In the genomic region with DNA sequence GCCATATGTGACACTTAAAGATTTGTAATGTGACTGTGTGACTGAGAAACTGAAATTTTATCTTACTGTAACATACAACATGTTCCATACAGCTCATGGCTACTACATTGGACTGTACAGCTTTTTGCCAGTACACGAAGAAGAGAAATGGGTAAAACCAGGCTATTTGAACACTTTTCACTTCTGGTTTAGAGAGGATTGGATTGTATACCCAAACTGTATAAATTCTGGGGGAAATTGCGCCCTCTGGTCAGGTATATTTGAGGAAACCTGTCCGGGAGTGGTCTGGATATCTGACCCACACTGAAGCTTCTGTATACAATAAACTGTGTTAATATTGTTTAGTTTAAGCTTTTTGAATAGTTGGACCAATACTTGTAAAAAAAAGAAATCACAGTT, we compare ENCODE assay signal across 8 mouse cellular contexts. TPM values are rescaled to one million over a fixed set of nuclear protein-coding genes. Genes with fewer than 3 reads are reported as not detected.
DNase-seq lines count a peak whose midpoint lies in the region; ATAC-seq and TF ChIP-seq lines count a peak whose summit lies in the region.

No protein-coding gene starts in this region.

- H3K9ac ChIP-seq in forebrain, embryonic 16.5 days (replicated peaks; ENCODE audit: low read depth, low read length) = peak overlapping the region; percentile 44
- peak overlapping the region; percentile 66 for H3K9ac ChIP-seq in liver, embryonic 13.5 days

- WGBS in forebrain, embryonic 16.5 days = 63% methylated on average over 3 of the region's 3 CpGs
- 26% methylated on average over 3 of the region's 3 CpGs for WGBS in liver, embryonic 13.5 days (ENCODE audit: insufficient replicate concordance)

- H3K4me1 ChIP-seq in forebrain, embryonic 16.5 days (replicated peaks; ENCODE audit: control insufficient read depth, insufficient read depth, low read length) = peaks cover 10% of the 10 kb centered on the region
- peaks cover 37% of the 10 kb centered on the region for H3K4me1 ChIP-seq in liver, embryonic 13.5 days (replicated peaks)

- no peak overlapping the region for H3K27ac ChIP-seq in gastrocnemius, adult 2 months
- H3K27ac ChIP-seq in forebrain, embryonic 16.5 days (ENCODE audit: low read length) = no peak overlapping the region
- H3K27ac ChIP-seq in liver, embryonic 13.5 days = peak overlapping the region; percentile 66

- intact Hi-C loops in gastrocnemius, adult 2 months (cut with DNase I) = loop anchor here (5.0 to 10.0 kb wide), 2 partner anchors 50 to 528 kb away; a partner anchor contains a TSS
- intact Hi-C loops in left cerebral cortex, postnatal 10 days (cut with DNase I) = no loop called here

- H3K4me3 ChIP-seq in gastrocnemius, adult 2 months = peak overlapping the region; percentile 95
- H3K4me3 ChIP-seq in forebrain, embryonic 16.5 days (replicated peaks; ENCODE audit: low read length) = peak overlapping the region; percentile 39
- H3K4me3 ChIP-seq in liver, embryonic 13.5 days (replicated peaks) = peak overlapping the region; percentile 99

- ATAC-seq in forebrain, embryonic 16.5 days = no peak
- no peak for ATAC-seq in liver, embryonic 13.5 days (ENCODE audit: low read depth)

- TF ChIP-seq CTCF in gastrocnemius, adult 2 months (IDR thresholded peaks at IDR 0.05) = no peak

- H3K36me3 ChIP-seq in forebrain, embryonic 16.5 days (ENCODE audit: control insufficient read depth, insufficient read depth) = no peaks in the 10 kb centered on the region
- H3K36me3 ChIP-seq in liver, embryonic 13.5 days = peaks cover 6% of the 10 kb centered on the region; the same call in 1 of the 2 replicates

- no peaks in the 10 kb centered on the region for H3K9me3 ChIP-seq in forebrain, embryonic 16.5 days (ENCODE audit: control insufficient read depth, low read length)
- no peaks in the 10 kb centered on the region for H3K9me3 ChIP-seq in liver, embryonic 13.5 days (replicated peaks)

- H3K27me3 ChIP-seq in forebrain, embryonic 16.5 days (replicated peaks; ENCODE audit: control insufficient read depth, insufficient read depth, low read length) = no peaks in the 10 kb centered on the region
- H3K27me3 ChIP-seq in liver, embryonic 13.5 days = no peaks in the 10 kb centered on the region

- no peak for DNase-seq in gastrocnemius, adult 2 months
- DNase-seq in gastrocnemius, adult 18-20 months (ENCODE audit: low spot score) = no peak
- DNase-seq in 3T3-L1 (ENCODE audit: low read depth, low spot score) = peak; percentile 40
- no peak for DNase-seq in liver, embryonic 13.5 days
- DNase-seq in B cell, adult 2 months = no peak
- no peak for DNase-seq in left cerebral cortex, postnatal 10 days (ENCODE audit: extremely low spot score in 1 of 2, low spot score in 2 of 2)
- DNase-seq in cerebellum, adult 11-12 months = no peak

- peak overlapping the region; percentile 66 for H3K4me2 ChIP-seq in forebrain, embryonic 16.5 days (ENCODE audit: low read length)
- peak overlapping the region; percentile 78 for H3K4me2 ChIP-seq in liver, embryonic 13.5 days

RNA-seq across cellular contexts. Expression of a gene that starts 2.9 kb away (rescaled TPM):
- total RNA-seq in gastrocnemius, adult 2 months (2021) = 1 to 10 TPM; 7.4 to 8.1 TPM
- total RNA-seq in gastrocnemius, adult 18-20 months (2021) = 1 to 10 TPM; 6.9 to 7.9 TPM
- 21.1 and 23.4 TPM in 2 replicates for polyA plus RNA-seq in forebrain, embryonic 16.5 days (2015; fragmentation: Nextera tagmentation; extraction: Ambion mirVana)
- polyA plus RNA-seq in liver, embryonic 13.5 days (2015; fragmentation: Nextera tagmentation; extraction: Ambion mirVana) = 4.2 and 5.2 TPM in 2 replicates
- total RNA-seq in left cerebral cortex, postnatal 10 days (2021) = 10 to 100 TPM; 19.0 to 19.5 TPM

RNA-seq across cellular contexts. Expression of a gene that starts 51.1 kb away (rescaled TPM):
- total RNA-seq in gastrocnemius, adult 2 months (2021) = 1 to 10 TPM; 3.5 to 4.2 TPM
- 1 to 10 TPM; 3.8 to 4.1 TPM for total RNA-seq in gastrocnemius, adult 18-20 months (2021)
- polyA plus RNA-seq in forebrain, embryonic 16.5 days (2015; fragmentation: Nextera tagmentation; extraction: Ambion mirVana) = 26.0 and 30.3 TPM in 2 replicates
- 6.7 and 6.8 TPM in 2 replicates for polyA plus RNA-seq in liver, embryonic 13.5 days (2015; fragmentation: Nextera tagmentation; extraction: Ambion mirVana)
- total RNA-seq in left cerebral cortex, postnatal 10 days (2021) = 10 to 100 TPM; 41.5 to 41.6 TPM

RNA-seq across cellular contexts. Expression of a gene that starts 57.2 kb away (rescaled TPM):
- under 1 TPM; 0.18 to 0.42 TPM for total RNA-seq in gastrocnemius, adult 2 months (2021)
- under 1 TPM; 0.17 to 0.25 TPM for total RNA-seq in gastrocnemius, adult 18-20 months (2021)
- 0.10 and 0.24 TPM in 2 replicates for polyA plus RNA-seq in forebrain, embryonic 16.5 days (2015; fragmentation: Nextera tagmentation; extraction: Ambion mirVana)
- polyA plus RNA-seq in liver, embryonic 13.5 days (2015; fragmentation: Nextera tagmentation; extraction: Ambion mirVana) = 2.0 and 2.2 TPM in 2 replicates
- total RNA-seq in left cerebral cortex, postnatal 10 days (2021) = 1 to 10 TPM in 1 of 2 experiments, under 1 TPM in 1; 0.61 to 1.4 TPM

Comparison
In these comparisons a context has a peak if more than half of its experiments do, and no peak if none do; other contexts are left out.
1. H3K4me3 ChIP-seq: peak in every context shown above with its lines; median percentile 99 in liver, embryonic 13.5 days; 95 in gastrocnemius, adult 2 months; 39 in forebrain, embryonic 16.5 days.
2. RNA of a gene that starts 51.1 kb away (total RNA-seq): 41.5 to 41.6 TPM in left cerebral cortex, postnatal 10 days; 3.5 to 4.2 TPM in gastrocnemius, adult 2 months and 3.8 to 4.1 TPM in gastrocnemius, adult 18-20 months; every median in the first group is over 4 times any median in the second.